Mouse (Mus musculus) adrenal gland, postnatal 36 days (tissue): Measurements from ENCODE around the gene Kmt2d. TPM values are rescaled to one million over a fixed set of nuclear protein-coding genes. Genes with fewer than 3 reads are reported as not detected.
"Not testable (repeated sequence)": the region's sequence is repeated elsewhere in the genome, so short reads cannot be mapped to it uniquely, and the experiment has no call there.

Experiments
- DNase-seq, 2 experiments: peaks; one replicate each; pipeline ENCODE4 v3.0.0; 2021; ENCODE audit warnings: mixed read lengths in 1 of 2
- total RNA-seq, 2 experiments: library from RNA; stranded (reverse); gene quantifications; 2 replicates each; pipeline ENCODE4 v1.2.3; 2021

Kmt2d gene
- total RNA-seq, 2 experiments from 2014 or later: 52.1 to 79.5 TPM

DNA sequence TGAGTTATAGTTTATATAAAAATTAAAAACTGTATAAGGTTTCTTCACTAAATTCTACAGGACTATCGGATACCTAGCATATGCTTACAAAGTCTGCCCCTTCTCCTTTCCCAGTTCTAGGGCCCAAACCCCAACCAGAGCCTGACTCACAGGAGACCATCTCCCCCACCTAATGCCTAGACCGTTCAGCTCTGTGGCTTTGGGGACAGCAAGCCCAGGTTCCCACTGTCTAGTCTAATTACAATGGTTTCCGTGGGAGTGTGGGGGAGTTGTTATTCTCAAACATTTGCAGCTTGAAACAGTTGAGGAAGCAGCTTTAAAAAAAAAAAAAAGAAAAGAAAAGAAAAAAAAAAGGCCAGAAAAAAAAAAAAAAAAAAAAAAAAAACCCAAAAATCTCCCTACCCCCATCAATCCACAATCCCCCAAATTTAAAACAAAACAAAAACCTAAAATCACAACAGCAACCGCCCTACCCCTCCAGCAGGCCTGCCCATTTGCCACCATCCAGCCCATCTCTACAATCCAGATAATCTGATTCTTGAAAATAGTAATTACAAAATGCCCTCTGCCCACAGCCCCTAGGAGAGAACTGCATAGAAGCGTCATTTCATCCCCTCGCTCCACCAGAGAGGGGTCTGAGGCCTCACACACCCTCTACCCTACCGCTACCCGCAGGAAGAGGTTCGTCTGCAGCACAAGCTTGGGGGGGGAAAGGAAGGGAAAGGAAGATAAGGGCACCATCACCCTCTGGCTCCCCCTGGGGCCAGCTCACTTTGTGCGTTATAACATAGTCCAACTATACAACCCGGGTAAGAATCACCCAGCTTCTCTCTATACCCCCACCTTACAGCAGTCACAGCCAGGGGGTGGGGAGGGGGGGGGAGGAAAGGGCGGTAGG lies 38.6 kb downstream of the Kmt2d start:
- DNase-seq: no peak

DNA sequence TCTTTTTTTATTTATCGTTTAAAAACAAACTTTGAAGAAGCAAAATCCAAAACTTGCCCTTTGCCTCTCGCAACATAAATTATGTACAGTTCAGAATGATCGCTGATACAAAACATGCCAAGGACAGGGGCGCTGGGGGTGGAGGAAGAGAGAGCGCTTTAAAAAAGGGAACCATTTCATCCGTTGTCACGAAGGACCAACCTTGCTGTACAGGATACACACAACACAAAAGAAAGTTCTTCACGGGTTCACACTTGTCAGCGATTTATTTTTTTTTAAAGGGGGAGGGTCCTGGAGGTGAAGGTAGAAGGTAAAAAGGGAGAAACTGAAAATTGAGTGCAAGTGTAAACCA lies 39.3 kb downstream of the Kmt2d start:
- no peak for DNase-seq

DNA sequence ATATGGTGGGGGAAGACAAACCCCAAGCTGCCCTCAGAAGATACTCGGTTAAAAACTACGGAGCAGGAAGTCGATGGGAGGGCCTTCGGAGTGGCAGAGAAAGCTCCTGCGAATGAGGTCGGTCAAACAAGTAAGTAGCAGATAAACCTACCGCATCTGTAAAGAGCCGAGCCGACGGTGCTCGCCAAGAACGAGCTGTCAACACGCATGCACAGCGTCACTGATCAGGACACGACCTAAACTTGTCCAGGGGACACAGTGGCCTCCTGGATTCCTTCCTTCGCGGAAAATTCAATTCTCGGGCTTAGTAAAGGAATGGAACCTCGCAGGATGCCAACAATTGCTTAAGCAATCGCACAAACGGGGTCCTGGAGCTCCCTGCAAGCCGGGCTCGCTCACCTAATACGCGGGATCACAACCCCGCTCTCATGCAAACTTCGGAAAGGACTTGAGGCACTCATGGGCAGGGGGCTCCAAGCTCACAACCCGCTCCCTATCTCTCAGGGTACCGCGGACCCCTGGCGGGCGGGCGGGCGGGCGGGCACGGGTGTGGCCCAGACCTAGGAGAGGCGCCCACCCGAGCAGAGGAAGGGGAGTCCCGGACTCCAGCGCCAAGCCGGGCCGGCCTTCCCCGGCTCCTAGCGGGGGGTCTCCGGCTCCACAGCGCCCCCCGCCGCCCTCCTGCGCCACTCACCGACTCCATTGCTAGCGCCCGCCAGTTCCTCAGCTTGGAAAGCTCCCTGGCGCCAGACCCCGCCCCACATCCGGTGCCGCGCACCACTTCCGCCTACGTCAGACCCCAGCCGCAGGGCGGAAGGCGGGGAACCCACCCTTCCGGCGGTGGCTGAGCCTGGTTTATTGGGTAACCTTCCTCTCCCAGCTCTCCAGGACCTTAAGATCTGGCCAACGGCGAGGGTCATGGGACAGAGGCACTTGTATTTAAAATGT lies 40.0 kb downstream of the Kmt2d start, which contains the start of gene Prkag1:
Gene Prkag1 (minus strand): TSS at position 786 of the 948 bp plus-strand sequence.
- peak; percentile 99 for DNase-seq

DNA sequence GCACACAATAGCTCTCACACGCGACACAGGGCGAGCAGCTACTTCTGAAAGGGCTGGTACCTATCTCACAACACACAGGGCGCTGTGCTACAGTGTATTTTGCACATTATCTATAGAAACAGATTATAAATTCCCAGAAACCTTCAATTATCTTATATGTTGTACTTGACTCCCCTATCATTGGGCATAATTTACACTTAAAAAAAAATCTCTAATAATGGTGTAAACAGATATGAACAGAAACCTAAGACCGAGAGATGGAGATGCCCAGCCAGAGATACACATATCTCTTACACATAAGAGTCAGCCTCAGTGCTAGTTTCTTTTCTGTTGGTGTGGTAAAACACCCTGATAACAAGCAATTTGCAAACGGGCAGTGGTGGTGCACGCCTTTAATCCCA lies 43.4 kb downstream of the Kmt2d start:
- DNase-seq: no peak

DNA sequence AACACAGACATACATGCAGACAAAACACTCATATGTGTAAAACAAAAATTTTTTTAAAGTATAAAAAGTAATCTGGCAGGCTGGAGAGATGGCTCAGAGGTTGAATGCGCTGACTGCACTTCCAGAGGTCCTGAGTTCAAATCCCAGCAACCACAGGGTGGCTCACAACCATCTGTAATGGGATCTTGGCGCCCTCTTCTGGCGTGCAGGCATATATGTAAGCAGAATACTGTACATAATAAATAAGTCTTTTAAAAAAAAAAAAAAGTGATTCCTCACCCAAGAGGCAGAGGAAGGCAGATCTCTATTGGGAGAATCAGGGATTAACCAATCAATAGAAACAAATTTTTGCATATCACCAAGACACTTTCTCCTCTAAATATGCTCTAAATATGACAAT lies 47.6 kb downstream of the Kmt2d start:
- DNase-seq: no peak

DNA sequence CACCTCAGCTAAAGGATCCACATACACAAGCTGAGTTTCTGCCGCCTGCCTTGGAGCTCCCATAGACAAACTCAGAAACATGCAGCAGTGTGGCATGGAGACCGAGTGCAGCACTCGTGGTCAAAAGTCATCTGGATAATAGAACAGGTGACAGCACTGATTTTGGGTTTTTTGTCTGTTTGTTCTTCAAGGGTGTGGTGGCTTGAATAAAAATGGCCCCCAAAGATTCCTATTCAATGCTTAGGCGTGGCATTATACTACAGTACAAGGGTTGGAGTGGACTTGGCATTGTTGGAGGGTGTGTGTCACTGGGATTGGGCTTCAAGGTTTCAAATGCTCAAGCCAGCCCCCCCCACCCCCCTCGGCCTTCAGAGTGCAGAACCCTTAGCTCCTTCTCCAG lies 48.9 kb downstream of the Kmt2d start:
- DNase-seq: no peak

DNA sequence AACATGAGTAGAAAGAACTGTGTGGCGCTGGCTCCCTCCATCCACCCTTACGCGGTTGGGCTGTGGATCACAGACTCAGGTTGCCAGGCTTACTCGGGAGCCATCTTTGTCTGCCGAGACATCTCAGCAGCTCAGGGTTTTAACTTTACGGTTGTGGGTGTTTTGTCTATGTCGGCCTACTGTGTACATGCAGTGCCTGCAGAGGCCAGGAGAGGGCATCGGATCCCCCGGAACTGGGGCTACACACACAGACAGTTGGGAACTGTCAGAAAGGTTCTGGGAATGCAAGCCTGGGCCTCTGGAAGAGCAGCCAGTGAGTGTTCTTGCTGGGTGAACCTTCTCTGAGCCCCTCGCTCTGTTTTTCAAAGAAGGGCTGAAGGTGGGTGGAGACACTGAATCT lies 49.6 kb downstream of the Kmt2d start:
- peak in 1 of 2 experiments; percentile 46 for DNase-seq

DNA sequence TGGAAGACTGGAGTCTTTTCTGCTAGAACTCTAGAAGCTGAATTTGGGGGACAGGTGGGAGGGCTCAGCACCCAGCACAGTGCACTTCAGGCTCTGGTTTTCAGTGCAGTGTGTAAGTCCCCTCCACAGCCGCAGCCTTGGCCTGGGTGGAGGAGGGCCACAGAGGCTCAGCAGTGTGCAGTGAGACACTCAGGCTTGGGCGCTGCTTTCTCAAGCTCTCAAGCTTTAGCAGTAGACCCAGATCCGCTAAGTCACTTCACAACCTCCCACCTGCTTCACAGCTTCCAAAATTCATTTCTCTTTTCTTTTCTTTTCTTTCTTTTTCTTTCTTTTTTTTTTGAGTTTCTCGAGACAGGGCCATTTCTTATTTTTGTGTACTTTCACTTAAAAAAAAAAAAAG lies 50.1 kb downstream of the Kmt2d start:
- no peak for DNase-seq

DNA sequence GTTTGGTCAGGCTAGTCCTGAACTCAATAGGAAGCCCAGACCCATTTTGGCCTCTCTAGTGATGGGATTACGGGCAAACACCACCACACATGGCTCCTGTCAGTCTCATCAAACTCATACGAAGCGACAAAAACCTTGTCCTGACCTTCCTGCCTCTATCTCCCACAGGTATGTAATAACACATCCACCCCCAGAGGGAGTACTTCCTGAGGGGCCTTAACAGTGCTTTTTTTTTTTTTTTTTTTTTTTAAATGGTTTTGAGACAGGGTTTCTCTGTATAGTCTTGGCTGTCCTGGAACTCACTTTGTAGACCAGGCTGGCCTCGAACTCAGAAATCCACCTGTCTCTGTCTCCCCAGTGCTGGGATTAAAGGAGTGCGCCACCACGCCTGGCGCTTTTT lies 52.8 kb downstream of the Kmt2d start:
- DNase-seq: no peak

DNA sequence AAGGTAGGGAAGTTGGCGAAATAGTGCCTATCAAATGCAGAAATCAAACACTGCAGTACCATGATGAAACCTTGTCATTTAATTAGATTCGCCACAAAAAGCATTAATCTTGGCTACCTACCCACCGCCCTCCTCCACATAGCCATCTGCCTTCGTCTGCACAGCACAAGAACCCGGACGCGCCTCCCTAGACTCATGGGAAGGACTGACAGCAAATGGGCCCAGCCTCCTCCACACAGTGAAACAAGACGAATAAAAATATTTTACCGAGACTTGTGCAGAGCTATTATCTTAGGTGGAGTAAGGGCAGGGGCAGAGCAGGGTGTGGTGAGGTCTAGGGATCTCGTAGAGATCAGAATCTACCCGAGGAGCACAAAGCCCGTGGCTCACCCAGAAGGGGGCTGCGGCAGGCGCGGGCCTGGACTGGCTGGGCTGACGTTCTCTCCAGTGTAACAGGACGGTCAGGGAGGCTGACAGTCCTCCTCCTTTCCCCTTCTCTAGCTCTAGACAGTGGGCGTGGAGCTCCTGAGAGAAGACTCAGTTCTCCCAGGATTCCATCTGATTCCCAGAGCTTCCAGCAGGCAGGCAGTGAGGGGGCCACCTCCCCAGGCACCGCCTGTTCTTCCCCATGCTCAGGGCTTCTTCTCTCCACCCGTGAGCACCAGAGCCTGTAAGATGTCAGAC lies 58.1 kb downstream of the Kmt2d start:
- no peak for DNase-seq

DNA sequence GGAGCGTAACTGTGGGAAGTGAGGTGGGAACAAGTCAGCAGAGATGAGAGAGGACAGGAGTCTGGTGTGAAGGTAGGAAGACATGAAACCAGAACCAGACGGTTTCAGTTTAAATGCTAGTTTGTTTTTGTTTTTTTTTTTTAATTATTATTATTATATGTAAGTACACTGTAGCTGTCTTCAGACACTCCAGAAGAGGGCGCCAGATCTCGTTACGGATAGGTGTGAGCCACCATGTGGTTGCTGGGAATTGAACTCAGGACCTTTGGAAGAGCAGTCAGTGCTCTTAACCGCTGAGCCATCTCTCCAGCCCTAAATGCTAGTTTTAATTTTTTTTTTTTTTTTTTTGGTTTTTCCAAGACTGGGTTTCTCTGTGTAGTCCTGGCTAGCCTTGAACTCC lies 60.8 kb downstream of the Kmt2d start:
- not testable (repeated sequence) for DNase-seq

DNA sequence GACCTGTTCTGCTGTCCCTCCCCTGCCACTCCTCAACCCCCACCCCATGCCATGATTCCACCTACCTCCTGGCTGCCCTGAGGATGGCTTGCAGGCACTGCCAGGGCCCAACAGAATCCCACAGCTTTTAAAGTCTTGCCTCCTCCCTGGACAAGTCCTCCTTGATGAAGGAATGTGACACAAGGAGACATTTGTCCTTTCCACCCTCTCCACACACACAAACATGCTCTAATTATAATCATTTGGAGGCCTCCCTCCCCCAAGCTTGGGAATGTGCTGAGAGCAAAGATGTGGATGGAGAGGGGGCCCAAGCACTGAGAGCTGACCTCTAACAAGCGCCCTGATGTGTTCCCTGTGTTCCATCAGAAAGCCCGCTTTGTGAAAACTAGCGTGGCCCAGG lies 61.6 kb downstream of the Kmt2d start, which contains the start of gene Ddn:
Gene Ddn (minus strand): TSS at position 101 of the 400 bp plus-strand sequence.
- DNase-seq: no peak

DNA sequence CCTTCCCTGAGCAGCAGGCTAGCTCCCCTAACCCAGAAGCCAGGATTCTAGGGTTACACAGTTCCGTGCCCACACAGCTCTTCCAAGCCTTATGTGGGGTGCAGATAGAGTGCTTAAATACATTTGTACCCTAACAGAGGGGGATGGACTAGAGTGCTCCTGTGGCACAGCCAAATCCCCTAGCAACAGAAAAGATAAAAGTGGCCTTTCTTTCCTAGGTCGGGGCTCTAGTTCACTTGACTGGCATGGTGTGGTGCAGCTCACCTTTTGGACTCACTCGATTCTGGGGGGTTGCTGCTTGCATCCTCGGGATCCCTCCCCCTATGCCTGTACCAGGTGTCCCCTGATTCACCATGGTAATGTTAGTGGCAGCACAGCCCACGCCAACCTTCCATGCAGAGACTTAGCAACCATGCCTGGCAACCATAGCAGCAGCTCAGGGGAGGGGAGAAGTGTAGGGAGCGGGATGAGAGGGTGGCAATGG lies 62.3 kb downstream of the Kmt2d start:
- no peak for DNase-seq

DNA sequence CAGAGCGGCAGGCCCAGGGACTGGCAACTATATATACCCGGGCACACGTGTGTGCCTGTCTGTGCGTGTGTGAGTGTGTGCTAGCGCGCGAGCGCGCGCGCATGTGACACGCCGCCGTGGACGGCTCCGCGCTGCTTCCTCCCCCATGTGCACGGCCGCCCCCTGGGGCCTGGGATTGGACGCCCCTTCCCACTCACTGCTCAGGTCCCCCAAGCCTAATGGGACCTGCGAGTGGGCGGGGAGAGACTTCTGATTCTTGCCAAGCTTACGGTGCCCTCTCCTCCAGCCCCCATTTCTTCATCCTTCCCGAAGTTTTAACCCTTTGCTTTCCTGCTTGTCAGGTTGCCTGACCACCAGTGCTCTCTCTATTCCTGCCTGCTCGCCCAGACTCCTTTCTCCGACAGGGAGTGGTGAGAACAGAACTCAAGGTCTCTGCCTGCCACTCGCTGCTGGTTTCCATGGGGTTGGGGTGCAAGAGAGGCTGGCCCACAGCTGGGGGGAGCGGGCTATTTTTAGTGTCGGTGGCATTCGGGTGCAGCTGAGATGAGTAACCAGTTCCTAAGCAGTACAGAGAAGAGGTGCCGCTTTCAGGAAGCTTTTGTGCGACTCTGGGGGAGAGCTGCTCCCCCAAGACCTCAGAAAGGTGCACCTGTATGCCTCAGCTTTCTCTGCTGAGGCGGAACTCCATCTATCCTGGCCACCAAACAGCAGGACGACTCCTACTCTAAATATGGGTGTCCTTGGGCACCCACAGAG lies 62.9 kb downstream of the Kmt2d start:
- peak; percentile 65 to 75 for DNase-seq

DNA sequence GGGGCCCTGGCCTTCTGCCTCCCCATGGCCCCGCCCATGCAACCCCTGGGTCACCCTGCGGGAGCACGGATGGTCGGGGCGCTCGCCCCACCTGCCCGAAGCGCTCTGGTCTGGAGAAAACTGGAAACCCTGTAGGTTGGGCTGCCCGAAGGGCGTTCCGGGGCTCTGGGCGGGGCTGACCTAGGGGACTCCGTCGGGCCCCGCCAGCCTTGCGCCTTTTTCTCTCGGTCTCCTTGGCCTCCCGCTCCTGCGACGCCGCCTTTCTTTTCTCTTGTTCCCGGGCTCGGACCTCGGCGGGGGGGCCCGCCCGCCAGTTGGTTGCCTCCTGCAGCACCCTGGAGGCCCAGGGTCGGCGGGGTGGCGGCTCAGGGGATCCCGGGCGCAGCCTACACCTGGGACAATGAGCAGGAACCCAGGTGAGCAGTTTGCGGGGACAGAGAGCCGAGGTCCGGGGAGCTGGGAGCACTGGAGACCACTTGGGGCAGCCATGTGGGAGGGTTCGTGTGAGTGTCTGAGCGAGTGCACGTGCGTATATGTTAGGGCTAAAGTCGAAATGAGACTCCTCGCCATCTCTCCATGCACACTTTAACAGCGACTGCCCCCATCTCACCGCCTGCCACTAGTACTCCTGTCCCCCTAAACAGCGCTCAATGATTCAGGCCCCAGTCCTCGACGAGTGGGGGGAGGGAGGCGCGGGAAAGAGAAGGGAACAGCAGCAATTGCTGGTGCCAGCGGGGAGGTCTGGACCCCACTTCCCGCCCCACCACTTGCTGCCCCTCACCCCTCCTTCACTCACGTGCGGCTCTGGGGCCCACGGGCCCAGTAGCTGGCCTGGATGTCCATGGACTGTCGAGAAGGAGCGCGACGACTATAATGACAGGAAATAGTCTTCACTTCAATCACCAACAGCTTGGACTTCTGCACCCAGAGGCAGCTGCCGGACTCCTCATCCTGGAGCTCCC lies 63.9 kb downstream of the Kmt2d start:
- DNase-seq: peak in 1 of 2 experiments; percentile 39

DNA sequence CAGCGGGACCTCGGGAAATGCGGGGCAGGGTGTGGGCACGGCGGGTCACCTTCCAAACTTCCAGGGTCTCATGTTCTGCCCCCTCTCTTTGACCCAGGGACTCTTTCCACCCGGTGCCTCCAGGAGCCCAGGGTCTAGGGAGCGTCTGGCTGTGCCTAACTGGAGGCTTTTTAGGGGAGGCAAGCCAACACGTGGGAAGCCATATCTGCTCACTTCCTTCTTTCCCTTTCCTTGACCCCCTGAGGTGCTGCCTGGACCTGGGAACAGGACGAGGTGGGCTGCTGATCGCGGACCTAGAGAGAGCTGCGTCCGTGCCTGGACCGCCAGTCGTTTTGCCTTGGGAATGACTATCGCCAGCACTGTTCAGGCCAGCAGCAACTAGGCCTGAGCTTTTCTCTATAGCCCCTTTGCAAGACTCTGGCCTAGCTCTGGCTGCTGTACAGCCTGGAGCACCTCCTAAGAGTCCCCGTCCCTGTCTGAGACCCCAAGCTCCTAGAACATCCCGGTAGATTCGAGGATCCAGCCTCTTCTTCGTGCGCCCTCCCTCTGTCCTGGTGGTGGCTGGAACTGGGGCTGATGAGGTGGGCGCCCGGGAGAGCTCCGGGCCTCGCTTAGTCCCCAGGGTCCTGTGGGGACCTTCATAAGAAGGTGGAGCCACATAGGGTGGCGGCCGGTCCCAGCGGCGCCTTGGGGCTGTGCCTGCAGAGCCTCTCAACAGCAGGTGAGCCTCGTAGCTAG lies 64.8 kb downstream of the Kmt2d start:
- peak in 1 of 2 experiments; percentile 18 for DNase-seq

DNA sequence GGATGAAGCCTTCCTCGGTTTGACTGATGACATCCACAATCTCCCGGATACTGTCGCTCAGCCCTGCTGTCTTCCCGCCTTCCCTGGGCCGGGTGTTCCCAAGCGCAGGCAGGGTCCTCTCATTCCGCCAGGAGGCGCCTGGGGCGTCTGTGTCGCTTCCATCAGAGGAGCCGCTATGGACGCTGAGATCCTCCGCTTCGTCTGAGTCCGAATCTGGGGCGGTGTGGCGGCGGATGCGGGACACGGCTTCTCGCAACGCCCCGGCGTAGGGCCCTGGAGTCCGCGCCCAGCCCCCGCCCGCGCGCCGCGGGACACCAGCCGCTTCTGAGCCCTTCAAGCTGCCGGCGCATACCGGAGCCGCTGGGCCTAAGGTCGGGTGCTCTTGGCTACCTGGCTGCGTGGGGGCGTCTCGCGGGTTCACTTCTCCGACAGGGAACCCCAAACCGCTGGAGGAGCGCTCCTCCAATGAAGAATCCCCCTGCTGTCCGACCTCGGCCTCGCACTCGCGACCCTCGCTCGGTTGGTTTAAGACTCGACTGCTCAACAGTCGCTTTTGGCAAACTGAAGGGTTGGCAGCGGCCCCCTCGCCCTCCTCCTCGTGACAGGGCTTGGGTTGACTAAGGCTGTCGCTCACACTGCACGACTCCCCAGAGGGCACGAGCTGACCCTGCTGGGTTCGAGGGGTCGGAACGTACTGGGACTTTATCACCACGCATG lies 65.5 kb downstream of the Kmt2d start:
- DNase-seq: peak; percentile 80 to 85

DNA sequence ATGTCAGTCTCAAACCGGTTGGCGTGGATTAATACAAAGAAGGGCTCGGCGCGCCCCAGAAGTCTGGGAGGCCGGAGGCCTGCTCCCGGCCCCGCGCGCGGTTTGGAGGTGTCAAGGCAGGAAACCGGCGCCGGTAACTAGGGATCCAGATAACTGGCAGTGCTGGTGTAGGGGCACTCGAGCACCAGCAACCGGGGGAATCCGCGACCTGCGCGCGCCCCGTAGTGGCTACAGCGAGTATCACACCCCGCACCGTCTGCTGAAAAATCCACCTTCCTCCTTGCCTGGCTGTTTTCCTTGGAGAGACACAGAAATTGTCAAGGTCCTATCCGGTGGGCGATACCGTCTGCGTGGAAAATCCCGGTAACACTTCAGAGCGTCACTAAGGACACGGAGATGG lies 67.0 kb downstream of the Kmt2d start:
- peak; percentile 86 to 90 for DNase-seq

DNA sequence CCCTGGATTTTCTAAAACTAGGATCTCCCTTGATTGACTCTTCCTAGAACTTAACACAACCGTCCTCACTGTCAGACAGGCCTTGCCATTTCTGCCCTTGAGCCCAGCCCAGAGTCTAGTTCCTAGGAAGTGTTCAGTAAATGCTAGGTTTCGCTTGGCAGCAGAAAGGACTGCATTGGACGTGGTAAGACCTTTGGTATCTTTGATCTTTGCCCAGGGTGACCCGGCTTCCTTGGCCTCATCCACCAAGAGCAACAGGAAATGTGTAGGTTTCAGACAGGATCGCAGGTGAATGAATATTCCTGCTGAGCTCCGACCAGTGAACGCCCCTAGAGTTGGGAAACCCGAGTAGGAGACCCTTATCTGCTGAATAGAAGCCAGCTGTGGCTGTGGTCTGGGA lies 68.1 kb downstream of the Kmt2d start:
- no peak for DNase-seq
